Mouse (Mus musculus) forebrain, embryonic 11.5 days (tissue): ENCODE measurements around the gene Rufy1. TPM values are rescaled to one million over a fixed set of nuclear protein-coding genes. Genes with fewer than 3 reads are reported as not detected.
"Not testable (repeated sequence)": the region's sequence is repeated elsewhere in the genome, so short reads cannot be mapped to it uniquely, and the experiment has no call there.

ENCODE experiments used
- ATAC-seq: fragments of 200-750 bp; cut with Nextera tagmentation; replicated peaks from 2 replicates; pipeline ENCODE4 v1.8.0; 2017; ENCODE audit warnings: moderate TSS enrichment; ENCODE audit not compliant: low FRiP score
- DNase-seq: peaks from one replicate; pipeline ENCODE4 v3.0.0-alpha.2; 2017; ENCODE audit warnings: low spot score
- H3K27ac ChIP-seq: fragments of 300-500 bp; sonication (generic); 2 replicates; pipeline ENCODE4 v1.5.1; 2014; ENCODE audit warnings: low read depth, low read length
- H3K27me3 ChIP-seq: fragments of 300-500 bp; sonication (generic); 2 replicates; pipeline ENCODE4 v1.6.1; 2014; ENCODE audit warnings: mild to moderate bottlenecking, low read length, mixed read lengths; ENCODE audit not compliant: control insufficient read depth, insufficient read depth
- H3K36me3 ChIP-seq: fragments of 300-500 bp; sonication (generic); 2 replicates; pipeline ENCODE4 v1.6.1; 2014; ENCODE audit warnings: mild to moderate bottlenecking, low read length, moderate library complexity, mixed read lengths; ENCODE audit not compliant: control insufficient read depth, insufficient read depth
- H3K4me1 ChIP-seq: fragments of 300-500 bp; sonication (generic); replicated peaks from 2 replicates; pipeline ENCODE4 v1.6.1; 2014; ENCODE audit warnings: low read length, mixed read lengths; ENCODE audit not compliant: control insufficient read depth, insufficient read depth
- H3K4me2 ChIP-seq: fragments of 300-500 bp; sonication (generic); 2 replicates; pipeline ENCODE4 v1.6.1; 2014; ENCODE audit warnings: low read depth, mild to moderate bottlenecking, low read length, moderate library complexity, mixed read lengths; ENCODE audit not compliant: severe bottlenecking
- H3K4me3 ChIP-seq: fragments of 300-500 bp; sonication (generic); 2 replicates; pipeline ENCODE4 v1.5.1; 2014; ENCODE audit warnings: low read depth, low read length
- H3K9ac ChIP-seq: fragments of 300-500 bp; sonication (generic); 2 replicates; pipeline ENCODE4 v1.6.1; 2014; ENCODE audit warnings: low read length
- H3K9me3 ChIP-seq: fragments of 300-500 bp; sonication (generic); 2 replicates; pipeline ENCODE4 v1.6.1; 2016; ENCODE audit warnings: low read length, mixed read lengths; ENCODE audit not compliant: control insufficient read depth
- WGBS: fragments of 180-500 bp; shearing (Covaris S2); extraction: QIAGEN DNeasy Blood & Tissue Kit; methylation state at CpG from one replicate; pipeline ENCODE4 v1.1.7; 2014; 5-methylcytosine and 5-hydroxymethylcytosine counted together
- polyA plus RNA-seq: library from polyadenylated mRNA; unstranded; fragments of >200 nt; fragmentation: Nextera tagmentation; extraction: Ambion mirVana; gene quantifications from 2 replicates; pipeline ENCODE4 v1.2.1, GENCODE M21; 2014

Rufy1 gene
- polyA plus RNA-seq, 1 experiment from 2014 or later, result 23.9 TPM

DNA sequence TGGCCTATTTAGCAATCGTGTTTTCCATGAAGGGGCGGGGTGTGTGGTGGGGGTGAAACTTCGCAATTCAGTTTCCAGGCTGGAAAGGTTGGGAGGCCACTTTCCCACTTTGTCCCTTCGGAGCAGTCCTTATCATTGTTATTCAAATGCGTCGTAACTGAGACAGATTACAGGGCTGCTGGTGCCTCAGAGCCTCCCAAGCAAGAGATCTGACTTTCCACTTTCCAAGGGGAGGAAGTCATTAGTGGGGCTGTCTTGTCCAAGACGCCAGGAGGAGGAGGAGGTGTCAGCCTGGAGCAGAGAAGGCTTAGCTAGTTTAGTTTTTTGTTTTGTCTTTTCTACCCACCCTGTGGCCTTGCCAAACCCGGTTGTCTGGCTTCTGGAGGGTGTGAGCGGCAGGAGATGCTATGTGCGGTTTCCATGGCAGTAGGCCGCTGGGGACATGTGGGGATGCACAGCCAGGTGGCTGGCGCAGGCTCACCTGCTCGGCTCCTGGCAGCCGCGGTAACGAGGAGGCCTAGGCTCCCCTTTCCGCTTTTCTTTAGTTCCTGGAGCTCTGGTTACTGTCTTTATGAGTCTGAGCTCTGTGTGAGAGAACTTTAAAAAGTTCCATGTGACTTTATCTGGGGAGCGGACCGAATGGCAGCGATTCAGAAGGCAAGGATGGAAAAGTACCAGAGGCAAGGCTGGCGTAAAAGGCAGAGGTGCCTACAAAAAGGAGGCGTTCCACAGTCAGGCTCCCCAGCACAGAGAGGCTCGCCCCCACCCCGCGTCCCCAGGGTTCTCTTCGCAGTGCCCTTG is 26.4 kb upstream of the Rufy1 start:
- Histone ChIP-seq H3K4me2 (peak overlapping the region; percentile 42), H3K4me3 (no peak overlapping the region), H3K4me1 (peaks cover 7% of the 10 kb centered on the region), H3K27ac (no peak overlapping the region), H3K9ac (peak overlapping the region; percentile 24; the same call in 1 of the 2 replicates), H3K27me3 (no peaks in the 10 kb centered on the region), H3K9me3 (no peaks in the 10 kb centered on the region), H3K36me3 (no peaks in the 10 kb centered on the region)
- DNase-seq, result peak; percentile 60
- WGBS, result 4% methylated on average over 26 of the region's 26 CpGs
- no peak for ATAC-seq

DNA sequence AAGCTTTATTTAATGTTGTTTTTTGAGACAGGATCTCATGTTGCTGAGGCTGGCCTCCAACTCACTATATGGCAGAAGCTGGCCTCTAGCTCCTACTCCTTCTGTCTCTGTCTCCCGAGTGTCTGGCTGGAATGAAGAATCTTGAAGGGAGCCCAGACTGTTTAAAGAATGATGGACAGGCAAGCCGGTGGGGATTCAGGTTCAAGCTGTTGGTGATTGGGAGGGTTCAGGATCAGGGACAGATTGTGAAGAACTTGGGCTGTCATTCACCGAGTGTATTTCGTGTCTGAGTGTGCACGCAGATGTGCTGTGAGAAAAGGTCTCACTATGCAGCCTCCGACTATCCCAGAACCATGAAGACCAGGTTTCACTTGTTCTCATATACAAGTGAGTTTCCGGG is 25.5 kb upstream of the Rufy1 start:
- 0 out of 2 replicates have a peak overlapping the region, but pooled peaks have one; percentile 42 for H3K4me2 ChIP-seq
- H3K27me3 ChIP-seq, result no peaks in the 10 kb centered on the region
- H3K27ac ChIP-seq, result no peak overlapping the region
- WGBS, result 46% methylated on average over 7 of the region's 7 CpGs
- DNase-seq, result no peak
- H3K9ac ChIP-seq, result no peak overlapping the region
- H3K36me3 ChIP-seq, result no peaks in the 10 kb centered on the region
- no peaks in the 10 kb centered on the region for H3K9me3 ChIP-seq
- no peak for ATAC-seq
- no peak overlapping the region for H3K4me3 ChIP-seq
- H3K4me1 ChIP-seq, result peaks cover 7% of the 10 kb centered on the region

DNA sequence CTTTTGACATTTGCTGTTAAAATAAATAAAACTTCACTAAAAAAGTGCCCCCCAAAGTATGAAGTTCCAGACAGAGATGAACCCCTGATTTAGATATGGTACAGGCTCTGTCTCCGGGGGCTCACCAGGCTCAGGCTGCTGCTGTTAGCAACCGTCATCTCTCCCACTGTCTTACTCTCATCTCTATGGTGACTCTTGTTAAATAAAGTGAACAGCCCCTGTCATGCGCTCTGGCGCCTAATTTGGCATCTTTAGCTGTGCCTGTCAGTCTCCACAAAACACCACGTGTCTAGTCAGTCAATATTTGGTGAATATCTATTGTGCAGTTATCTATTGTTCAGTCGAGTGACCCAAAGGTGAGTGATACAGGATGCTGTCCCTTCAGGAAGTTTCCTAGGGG is 24.0 kb upstream of the Rufy1 start:
- no peak overlapping the region for H3K4me3 ChIP-seq
- H3K27ac ChIP-seq, result no peak overlapping the region
- H3K4me2 ChIP-seq, result no peak overlapping the region
- H3K9ac ChIP-seq, result no peak overlapping the region
- DNase-seq (no peak), ATAC-seq (no peak)
- no peaks in the 10 kb centered on the region for H3K9me3 ChIP-seq
- H3K4me1 ChIP-seq, result peaks cover 7% of the 10 kb centered on the region
- H3K27me3 ChIP-seq, result no peaks in the 10 kb centered on the region
- H3K36me3 ChIP-seq, result no peaks in the 10 kb centered on the region
- 62% methylated on average over 6 of the region's 6 CpGs for WGBS

DNA sequence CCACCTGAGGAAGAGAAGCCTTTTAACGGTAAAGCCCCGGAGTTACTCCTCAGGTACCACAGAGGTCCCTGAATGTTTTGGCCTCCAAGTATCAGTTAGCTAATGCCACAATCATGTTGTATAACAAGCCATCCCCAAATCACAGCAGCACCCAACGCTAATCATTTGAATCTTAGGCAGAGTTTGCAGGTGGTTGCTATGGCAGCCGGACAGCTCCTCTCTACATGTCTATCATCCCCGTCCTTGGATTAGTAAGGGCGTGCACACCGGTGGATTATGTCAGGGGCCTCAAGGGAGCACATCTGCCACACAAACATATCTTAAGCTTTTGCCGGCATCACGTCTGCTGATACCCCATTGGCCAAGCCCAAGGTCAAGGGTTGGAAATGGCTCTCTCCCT is 19.3 kb upstream of the Rufy1 start:
- Histone ChIP-seq H3K27ac (no peak overlapping the region), H3K4me2 (no peak overlapping the region), H3K9me3 (no peaks in the 10 kb centered on the region), H3K36me3 (no peaks in the 10 kb centered on the region), H3K27me3 (no peaks in the 10 kb centered on the region), H3K9ac (no peak overlapping the region; the same call in 1 of the 2 replicates), H3K4me3 (no peak overlapping the region), H3K4me1 (no peaks in the 10 kb centered on the region)
- DNase-seq (no peak), ATAC-seq (no peak)
- 79% methylated on average over 9 of the region's 9 CpGs for WGBS

DNA sequence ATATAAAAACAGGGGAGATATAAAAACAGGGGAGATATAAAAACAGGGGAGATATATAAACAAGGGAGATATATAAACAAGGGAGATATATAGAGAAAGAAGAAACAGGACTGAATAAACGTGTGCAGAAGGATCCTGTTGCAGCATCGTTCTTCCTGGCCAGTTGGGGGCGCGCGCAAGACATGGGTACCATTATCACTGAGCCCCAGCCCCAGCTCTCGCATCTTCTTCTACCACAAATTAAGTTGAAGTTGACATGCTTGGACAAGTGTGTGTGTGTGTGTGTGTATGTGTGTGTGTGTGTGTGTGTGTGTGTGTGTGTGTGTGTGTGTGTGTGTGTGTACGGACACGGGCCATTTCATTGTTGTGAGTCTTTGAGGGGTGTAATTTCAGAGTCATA is 17.2 kb upstream of the Rufy1 start:
- not testable (repeated sequence) for H3K9me3 ChIP-seq, H3K4me1 ChIP-seq, DNase-seq

DNA sequence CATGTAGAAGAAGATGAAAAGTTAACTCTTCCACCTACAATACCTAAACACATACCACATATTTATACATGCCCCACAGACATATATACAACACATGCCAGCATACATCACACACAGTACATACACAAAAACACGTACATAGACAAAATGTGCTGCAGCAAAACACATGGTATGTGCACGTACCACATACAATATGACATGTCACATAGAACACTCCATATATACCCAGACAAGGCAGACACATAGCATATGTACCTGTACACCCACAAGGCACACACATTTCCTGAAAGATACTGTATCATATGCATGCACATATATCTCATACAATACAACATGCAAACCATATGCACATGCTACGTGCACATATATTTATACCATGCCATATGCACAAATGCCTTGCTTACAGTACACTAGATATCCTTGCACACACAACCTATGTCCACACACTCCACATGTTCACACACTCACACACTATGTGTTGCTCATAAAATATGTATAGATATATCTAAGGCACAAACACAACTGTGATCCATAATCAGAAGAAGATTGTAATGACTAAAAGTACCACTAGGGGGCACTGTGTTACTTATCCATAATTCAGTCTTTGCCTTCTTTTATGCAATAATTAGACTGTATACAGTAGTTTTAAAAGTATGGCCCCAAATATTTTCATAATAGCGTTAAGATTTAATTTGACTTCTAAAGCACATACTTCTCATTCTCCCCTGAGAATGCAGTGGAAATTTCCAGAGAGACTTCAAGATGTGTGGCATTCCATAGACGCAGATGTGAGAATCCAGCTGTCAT is 12.5 kb upstream of the Rufy1 start:
- H3K4me2 ChIP-seq, result no peak overlapping the region
- H3K9ac ChIP-seq, result no peak overlapping the region
- no peak for DNase-seq
- no peaks in the 10 kb centered on the region for H3K27me3 ChIP-seq
- H3K27ac ChIP-seq, result no peak overlapping the region
- H3K4me1 ChIP-seq, result no peaks in the 10 kb centered on the region
- no peaks in the 10 kb centered on the region for H3K36me3 ChIP-seq
- H3K9me3 ChIP-seq, result no peaks in the 10 kb centered on the region
- WGBS, result 77% methylated on average over 5 of the region's 5 CpGs
- no peak overlapping the region for H3K4me3 ChIP-seq
- ATAC-seq, result no peak

More for the DNA sequence above, 17.2 kb upstream of the Rufy1 start:
- H3K36me3 ChIP-seq, H3K4me3 ChIP-seq, H3K27me3 ChIP-seq, ATAC-seq, H3K9ac ChIP-seq, H3K27ac ChIP-seq, H3K4me2 ChIP-seq: not testable (repeated sequence)
- WGBS, result 46% methylated on average over 8 of the region's 8 CpGs

DNA sequence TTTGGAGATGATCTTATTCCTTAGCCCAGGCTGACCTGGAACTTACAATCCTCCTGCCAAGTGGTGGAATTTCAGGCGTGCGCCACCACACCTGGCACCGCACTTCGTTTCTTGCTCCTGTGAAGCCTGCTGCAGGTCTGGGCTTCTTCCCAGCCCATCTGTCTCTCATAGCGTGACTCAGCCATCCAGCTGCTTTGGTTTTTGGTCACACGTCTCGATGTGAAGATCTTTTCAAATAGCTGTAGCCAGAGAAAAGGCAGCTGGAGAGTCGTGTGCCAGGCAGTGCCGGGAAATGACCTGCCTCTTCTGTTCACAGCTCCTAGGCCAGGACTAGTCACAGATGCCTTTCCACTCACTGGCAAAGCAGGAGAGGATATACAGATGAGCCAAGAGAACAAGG is 10.7 kb upstream of the Rufy1 start:
- H3K27me3 ChIP-seq, result no peaks in the 10 kb centered on the region
- WGBS, result 77% methylated on average over 9 of the region's 9 CpGs
- H3K27ac ChIP-seq, result no peak overlapping the region
- no peak overlapping the region for H3K4me2 ChIP-seq
- no peak for ATAC-seq
- DNase-seq, result no peak
- no peak overlapping the region for H3K9ac ChIP-seq
- no peak overlapping the region for H3K4me3 ChIP-seq
- H3K36me3 ChIP-seq, result no peaks in the 10 kb centered on the region
- H3K9me3 ChIP-seq, result no peaks in the 10 kb centered on the region
- H3K4me1 ChIP-seq, result no peaks in the 10 kb centered on the region

DNA sequence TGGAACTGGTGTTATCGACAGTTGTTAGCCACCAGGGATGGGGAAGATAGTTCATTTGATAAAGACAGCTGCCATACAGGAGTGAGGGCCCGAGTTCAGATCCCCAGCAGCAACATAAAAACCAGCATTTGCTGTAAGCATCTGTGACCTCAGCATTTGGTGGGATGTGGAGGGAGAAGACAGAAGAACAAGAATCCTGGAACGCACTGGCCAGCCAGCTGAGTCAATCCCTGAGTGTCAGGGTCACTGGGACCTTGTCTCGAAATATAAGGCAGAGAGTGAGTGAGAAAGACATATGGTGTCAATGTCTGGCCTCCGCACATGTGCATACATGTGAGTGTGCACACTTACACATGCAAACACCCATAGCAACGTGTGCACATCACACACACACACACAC is 9.8 kb upstream of the Rufy1 start:
- no peak overlapping the region for H3K27ac ChIP-seq
- no peaks in the 10 kb centered on the region for H3K36me3 ChIP-seq
- WGBS, result 84% methylated on average over 6 of the region's 6 CpGs
- no peaks in the 10 kb centered on the region for H3K9me3 ChIP-seq
- DNase-seq (no peak), ATAC-seq (no peak)
- H3K4me2 ChIP-seq, result no peak overlapping the region
- H3K4me3 ChIP-seq, result no peak overlapping the region
- H3K27me3 ChIP-seq, result no peaks in the 10 kb centered on the region
- H3K9ac ChIP-seq, result no peak overlapping the region
- no peaks in the 10 kb centered on the region for H3K4me1 ChIP-seq
